Mouse (Mus musculus) lung, postnatal 0 days (tissue): ENCODE results near the gene Taco1.

ENCODE experiments used
- CTCF ChIP-seq: IDR thresholded peaks from 2 replicates; pipeline ENCODE4 v1.5.1; 2016; ENCODE audit warnings: antibody characterized with exemption, mild to moderate bottlenecking
- EP300 ChIP-seq: IDR thresholded peaks from 2 replicates; pipeline ENCODE4 v1.6.1; 2016; ENCODE audit warnings: antibody characterized with exemption, mild to moderate bottlenecking, control low read depth

GRCm38 (mm10) chr11:106045256-106045655, 20.6 kb upstream of the Taco1 start:
- no peak for TF ChIP-seq CTCF
- no peak for TF ChIP-seq EP300
